Mouse (Mus musculus) midbrain, embryonic 13.5 days (tissue): ENCODE measurements around the gene Inafm2. TPM values are rescaled to one million over a fixed set of nuclear protein-coding genes. Genes with fewer than 3 reads are reported as not detected.
A peak's percentile ranks its signal among the peaks of the same experiment; 100 is the strongest.

ENCODE experiments used
- ATAC-seq: fragments of 200-750 bp; cut with Nextera tagmentation; 2 replicates; pipeline ENCODE4 v1.8.0; 2017; ENCODE audit warnings: mild to moderate bottlenecking, moderate TSS enrichment, moderate library complexity
- H3K27ac ChIP-seq: fragments of 300-500 bp; sonication (generic); 2 replicates; pipeline ENCODE4 v1.5.1; 2015; ENCODE audit warnings: inconsistent platforms, mild to moderate bottlenecking, moderate library complexity
- H3K27me3 ChIP-seq: fragments of 300-500 bp; sonication (generic); 2 replicates; pipeline ENCODE4 v1.6.1; 2015; ENCODE audit warnings: mild to moderate bottlenecking, inconsistent platforms
- H3K36me3 ChIP-seq: fragments of 300-500 bp; sonication (generic); 2 replicates; pipeline ENCODE4 v1.6.1; 2015; ENCODE audit warnings: mild to moderate bottlenecking, inconsistent platforms
- H3K4me1 ChIP-seq: fragments of 300-500 bp; sonication (generic); replicated peaks from 2 replicates; pipeline ENCODE4 v1.6.1; 2015; ENCODE audit warnings: inconsistent platforms
- H3K4me2 ChIP-seq: fragments of 300-500 bp; sonication (generic); replicated peaks from 2 replicates; pipeline ENCODE4 v1.6.1; 2015; ENCODE audit warnings: moderate library complexity, mild to moderate bottlenecking, inconsistent platforms
- H3K4me3 ChIP-seq: fragments of 300-500 bp; sonication (generic); replicated peaks from 2 replicates; pipeline ENCODE4 v1.5.1; 2015; ENCODE audit warnings: mild to moderate bottlenecking, inconsistent platforms
- H3K9ac ChIP-seq: fragments of 300-500 bp; sonication (generic); replicated peaks from 2 replicates; pipeline ENCODE4 v1.6.1; 2015; ENCODE audit warnings: mild to moderate bottlenecking, inconsistent platforms
- H3K9me3 ChIP-seq: fragments of 300-500 bp; sonication (generic); 2 replicates; pipeline ENCODE4 v1.6.1; 2016; ENCODE audit warnings: mild to moderate bottlenecking, inconsistent platforms
- WGBS: fragments of 180-500 bp; shearing (Covaris S2); methylation state at CpG from one replicate; pipeline ENCODE4 v1.1.7; 2015; 5-methylcytosine and 5-hydroxymethylcytosine counted together
- polyA plus RNA-seq: library from polyadenylated mRNA; unstranded; fragments of >200 nt; fragmentation: Nextera tagmentation; extraction: Ambion mirVana; gene quantifications from 2 replicates; pipeline ENCODE4 v1.2.1, GENCODE M21; 2015

The Inafm2 gene
- polyA plus RNA-seq, 1 experiment from 2014 or later = 24.6 TPM

- Histone ChIP-seq H3K4me2 (no peak overlapping the region), H3K4me1 (peaks cover 43% of the 10 kb centered on the region), H3K27me3 (peaks cover 99% of the 10 kb centered on the region), H3K9me3 (no peaks in the 10 kb centered on the region), H3K36me3 (no peaks in the 10 kb centered on the region), H3K9ac (0 out of 2 replicates have a peak overlapping the region, but pooled peaks have one; percentile 5), H3K27ac (no peak overlapping the region), H3K4me3 (no peak overlapping the region)
- ATAC-seq = no peak
- WGBS = 4% methylated on average over 6 of the region's 6 CpGs
These were observed 39.1 kb upstream of the Inafm2 start for GRCm38 (mm10) chr2:118706436-118706835.

- H3K4me3 ChIP-seq = no peak overlapping the region
- no peak overlapping the region for H3K4me2 ChIP-seq
- H3K27ac ChIP-seq = no peak overlapping the region
- H3K9me3 ChIP-seq = no peaks in the 10 kb centered on the region
- no peak for ATAC-seq
- no peak overlapping the region for H3K9ac ChIP-seq
- no peaks in the 10 kb centered on the region for H3K36me3 ChIP-seq
- WGBS = 78% methylated on average over 4 of the region's 4 CpGs
- peaks cover 99% of the 10 kb centered on the region for H3K27me3 ChIP-seq
- peaks cover 31% of the 10 kb centered on the region for H3K4me1 ChIP-seq
These were observed 37.1 kb upstream of the Inafm2 start for GRCm38 (mm10) chr2:118708472-118708871.

- H3K27me3 ChIP-seq = peaks cover 89% of the 10 kb centered on the region
- no peaks in the 10 kb centered on the region for H3K9me3 ChIP-seq
- no peak overlapping the region for H3K4me3 ChIP-seq
- no peak for ATAC-seq
- H3K4me2 ChIP-seq = no peak overlapping the region
- peaks cover 29% of the 10 kb centered on the region for H3K4me1 ChIP-seq
- no peak overlapping the region for H3K27ac ChIP-seq
- H3K36me3 ChIP-seq = no peaks in the 10 kb centered on the region
- H3K9ac ChIP-seq = no peak overlapping the region
- whole genome bisulfite sequencing = 38% methylated on average over 4 of the region's 4 CpGs
These were observed 35.8 kb upstream of the Inafm2 start for GRCm38 (mm10) chr2:118709655-118710221.

- H3K9me3 ChIP-seq = no peaks in the 10 kb centered on the region
- H3K4me2 ChIP-seq = peak overlapping the region; percentile 82
- WGBS = under 1% methylated on average over 36 of the region's 36 CpGs
- no peak overlapping the region for H3K27ac ChIP-seq
- ATAC-seq = peak; percentile 79
- no peaks in the 10 kb centered on the region for H3K36me3 ChIP-seq
- H3K27me3 ChIP-seq = peaks cover 75% of the 10 kb centered on the region
- H3K4me3 ChIP-seq = peak overlapping the region; percentile 46
- peaks cover 33% of the 10 kb centered on the region for H3K4me1 ChIP-seq
- peak overlapping the region; percentile 60 for H3K9ac ChIP-seq
These were observed 34.5 kb upstream of the Inafm2 start for GRCm38 (mm10) chr2:118711038-118711494.

- peaks cover 50% of the 10 kb centered on the region for H3K27me3 ChIP-seq
- peaks cover 24% of the 10 kb centered on the region for H3K4me1 ChIP-seq
- no peak overlapping the region for H3K9ac ChIP-seq
- no peak overlapping the region for H3K4me2 ChIP-seq
- ATAC-seq = no peak
- H3K36me3 ChIP-seq = no peaks in the 10 kb centered on the region
- WGBS = 91% methylated on average over 6 of the region's 6 CpGs
- no peak overlapping the region for H3K4me3 ChIP-seq
- no peak overlapping the region for H3K27ac ChIP-seq
- H3K9me3 ChIP-seq = no peaks in the 10 kb centered on the region
These were observed 31.9 kb upstream of the Inafm2 start for GRCm38 (mm10) chr2:118713631-118714030.

GRCm38 (mm10) chr2:118714230-118714629 lies 31.3 kb upstream of the Inafm2 start:
- ATAC-seq = peak; percentile 35; the same call in 1 of the 2 replicates
- H3K4me1 ChIP-seq = peaks cover 24% of the 10 kb centered on the region
- no peaks in the 10 kb centered on the region for H3K36me3 ChIP-seq
- 14% methylated on average over 4 of the region's 4 CpGs for WGBS
- H3K4me2 ChIP-seq = no peak overlapping the region
- H3K27me3 ChIP-seq = peaks cover 46% of the 10 kb centered on the region
- no peak overlapping the region for H3K27ac ChIP-seq
- H3K9me3 ChIP-seq = no peaks in the 10 kb centered on the region
- no peak overlapping the region for H3K9ac ChIP-seq
- H3K4me3 ChIP-seq = no peak overlapping the region

GRCm38 (mm10) chr2:118716677-118717076 lies 28.9 kb upstream of the Inafm2 start:
- H3K4me1 ChIP-seq = peaks cover 13% of the 10 kb centered on the region
- H3K36me3 ChIP-seq = no peaks in the 10 kb centered on the region
- H3K9ac ChIP-seq = no peak overlapping the region
- H3K4me3 ChIP-seq = no peak overlapping the region
- peaks cover 23% of the 10 kb centered on the region for H3K27me3 ChIP-seq
- no peak overlapping the region for H3K27ac ChIP-seq
- H3K9me3 ChIP-seq = no peaks in the 10 kb centered on the region
- H3K4me2 ChIP-seq = no peak overlapping the region
- 88% methylated on average over 5 of the region's 5 CpGs for WGBS
- no peak for ATAC-seq

GRCm38 (mm10) chr2:118723693-118724486 lies 21.7 kb upstream of the Inafm2 start:
- no peaks in the 10 kb centered on the region for H3K9me3 ChIP-seq
- no peak overlapping the region for H3K4me3 ChIP-seq
- peaks cover 8% of the 10 kb centered on the region; the same call in 1 of the 2 replicates for H3K4me1 ChIP-seq
- peaks cover 18% of the 10 kb centered on the region for H3K27me3 ChIP-seq
- no peak overlapping the region for H3K27ac ChIP-seq
- no peak overlapping the region for H3K9ac ChIP-seq
- no peak for ATAC-seq
- no peaks in the 10 kb centered on the region for H3K36me3 ChIP-seq
- 84% methylated on average over 15 of the region's 15 CpGs for WGBS
- no peak overlapping the region for H3K4me2 ChIP-seq

- Histone ChIP-seq H3K27ac (no peak overlapping the region), H3K27me3 (peaks cover 29% of the 10 kb centered on the region), H3K9me3 (no peaks in the 10 kb centered on the region), H3K4me3 (no peak overlapping the region), H3K4me1 (peaks cover 8% of the 10 kb centered on the region; the same call in 1 of the 2 replicates), H3K9ac (no peak overlapping the region), H3K36me3 (no peaks in the 10 kb centered on the region), H3K4me2 (no peak overlapping the region)
- WGBS = 85% methylated on average over 4 of the region's 4 CpGs
- no peak for ATAC-seq
These were observed 20.0 kb upstream of the Inafm2 start for GRCm38 (mm10) chr2:118725511-118725910.

- Histone ChIP-seq H3K36me3 (no peaks in the 10 kb centered on the region), H3K4me2 (no peak overlapping the region), H3K4me1 (peaks cover 8% of the 10 kb centered on the region; the same call in 1 of the 2 replicates), H3K27me3 (peaks cover 35% of the 10 kb centered on the region), H3K4me3 (no peak overlapping the region), H3K9ac (no peak overlapping the region), H3K27ac (no peak overlapping the region), H3K9me3 (no peaks in the 10 kb centered on the region)
- ATAC-seq = no peak
- WGBS = 84% methylated on average over 2 of the region's 2 CpGs
These were observed 18.7 kb upstream of the Inafm2 start for GRCm38 (mm10) chr2:118726873-118727272.

GRCm38 (mm10) chr2:118727911-118728310 lies 17.6 kb upstream of the Inafm2 start:
- H3K4me1 ChIP-seq = peaks cover 8% of the 10 kb centered on the region; the same call in 1 of the 2 replicates
- H3K9me3 ChIP-seq = no peaks in the 10 kb centered on the region
- no peak overlapping the region for H3K4me3 ChIP-seq
- H3K27me3 ChIP-seq = peaks cover 40% of the 10 kb centered on the region
- H3K36me3 ChIP-seq = no peaks in the 10 kb centered on the region
- H3K27ac ChIP-seq = no peak overlapping the region
- ATAC-seq = no peak
- no peak overlapping the region for H3K4me2 ChIP-seq
- WGBS = 33% methylated on average over 9 of the region's 9 CpGs
- no peak overlapping the region for H3K9ac ChIP-seq

- Histone ChIP-seq H3K4me2 (no peak within 1 kb of the TSS), H3K9me3 (no peaks in the 10 kb centered on the region), H3K27ac (no peak within 1 kb of the TSS), H3K27me3 (peaks cover 42% of the 10 kb centered on the region), H3K4me3 (no peak within 1 kb of the TSS), H3K36me3 (no peaks in the 10 kb centered on the region), H3K4me1 (peaks cover 8% of the 10 kb centered on the region; the same call in 1 of the 2 replicates), H3K9ac (peak within 1 kb of the TSS; percentile 19; the same call in 1 of the 2 replicates)
- WGBS = 24% methylated on average over 7 of the region's 7 CpGs
- 0 out of 2 replicates have a peak, but pooled peaks have one; percentile 56 for ATAC-seq
These were observed 17.2 kb upstream of the Inafm2 start, which contains the start of gene Plcb2 for GRCm38 (mm10) chr2:118728337-118728736. Plcb2 (minus strand) TSS chr2:118728438.
